Mouse (Mus musculus): ENCODE measurements at regions not wholly inside any gene's neighbourhood (a gene's known extent, or its start where the extent isn't known, plus 50 kb on each side); places are given as distances from the start of the nearest gene placed in this dataset.

GRCm38 (mm10) chr15:67767624-67768023 lies 1266.9 kb upstream of the Lrrc6 start:
- no peak for TF ChIP-seq CTCF (IDR thresholded peaks at IDR 0.05; ENCODE audit: low read depth, low read length)
- TF ChIP-seq POLR2A (IDR thresholded peaks at IDR 0.05; ENCODE audit: insufficient read depth, low read length) = no peak
- no peak for TF ChIP-seq EP300 (IDR thresholded peaks at IDR 0.05; ENCODE audit: insufficient read depth, low read depth, low read length)
- H3K27me3 ChIP-seq (ENCODE audit: control insufficient read depth, insufficient read depth, low read length, poor library complexity, severe bottlenecking) = no peaks in the 10 kb centered on the region
- no peak overlapping the region for H3K9ac ChIP-seq (ENCODE audit: low read depth, poor library complexity, severe bottlenecking)
- no peaks in the 10 kb centered on the region for H3K9me3 ChIP-seq (replicated peaks; ENCODE audit: control insufficient read depth, insufficient read depth, low read length, poor library complexity, severe bottlenecking)
- no peaks in the 10 kb centered on the region for H3K4me1 ChIP-seq (ENCODE audit: control insufficient read depth, insufficient read depth, low read length)
- no peaks in the 10 kb centered on the region for H3K36me3 ChIP-seq (ENCODE audit: control insufficient read depth, insufficient read depth, low read length, poor library complexity, severe bottlenecking)
- H3K4me3 ChIP-seq (ENCODE audit: low read depth, low read length) = no peak overlapping the region
- H3K27ac ChIP-seq (ENCODE audit: insufficient read depth, low read length) = no peak overlapping the region

DNA sequence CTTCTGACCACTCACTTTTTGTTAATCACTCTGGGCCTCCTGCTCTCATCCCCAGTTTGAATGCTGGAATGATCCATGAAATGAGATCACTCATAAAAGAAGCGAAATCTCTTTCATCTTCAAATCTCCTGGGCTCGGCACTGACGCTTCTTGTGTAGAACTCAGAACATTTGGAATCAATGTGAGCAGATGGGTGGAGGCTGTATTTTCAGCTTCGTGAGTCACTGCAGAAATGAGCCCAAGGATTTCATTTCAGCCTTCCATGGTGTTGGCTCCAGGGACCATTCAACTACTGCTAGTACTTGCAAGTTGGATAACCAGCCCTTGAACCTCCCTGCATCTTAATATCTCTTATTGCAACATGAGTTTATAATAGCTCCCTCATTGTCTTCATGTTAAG lies 1258.5 kb upstream of the Lrrc6 start:
- Histone ChIP-seq H3K27me3 (ENCODE audit: control insufficient read depth, insufficient read depth, low read length, poor library complexity, severe bottlenecking) (no peaks in the 10 kb centered on the region), H3K27ac (ENCODE audit: insufficient read depth, low read length) (no peak overlapping the region), H3K36me3 (ENCODE audit: control insufficient read depth, insufficient read depth, low read length, poor library complexity, severe bottlenecking) (no peaks in the 10 kb centered on the region), H3K4me3 (ENCODE audit: low read depth, low read length) (no peak overlapping the region), H3K9me3 (replicated peaks; ENCODE audit: control insufficient read depth, insufficient read depth, low read length, poor library complexity, severe bottlenecking) (no peaks in the 10 kb centered on the region), H3K4me1 (ENCODE audit: control insufficient read depth, insufficient read depth, low read length) (no peaks in the 10 kb centered on the region), H3K9ac (ENCODE audit: low read depth, poor library complexity, severe bottlenecking) (no peak overlapping the region)
- no peak for TF ChIP-seq EP300 (IDR thresholded peaks at IDR 0.05; ENCODE audit: insufficient read depth, low read depth, low read length)

GRCm38 (mm10) chr15:67750582-67750981 lies 1249.9 kb upstream of the Lrrc6 start:
- Histone ChIP-seq H3K36me3 (ENCODE audit: control insufficient read depth, insufficient read depth, low read length, poor library complexity, severe bottlenecking) (no peaks in the 10 kb centered on the region), H3K4me1 (ENCODE audit: control insufficient read depth, insufficient read depth, low read length) (no peaks in the 10 kb centered on the region), H3K9ac (ENCODE audit: low read depth, poor library complexity, severe bottlenecking) (no peak overlapping the region), H3K27ac (ENCODE audit: insufficient read depth, low read length) (no peak overlapping the region), H3K9me3 (replicated peaks; ENCODE audit: control insufficient read depth, insufficient read depth, low read length, poor library complexity, severe bottlenecking) (no peaks in the 10 kb centered on the region), H3K27me3 (ENCODE audit: control insufficient read depth, insufficient read depth, low read length, poor library complexity, severe bottlenecking) (no peaks in the 10 kb centered on the region), H3K4me3 (ENCODE audit: low read depth, low read length) (no peak overlapping the region)
- TF ChIP-seq CTCF (IDR thresholded peaks at IDR 0.05; ENCODE audit: low read depth, low read length) (no peak), EP300 (IDR thresholded peaks at IDR 0.05; ENCODE audit: insufficient read depth, low read depth, low read length) (no peak), POLR2A (IDR thresholded peaks at IDR 0.05; ENCODE audit: insufficient read depth, low read length) (no peak)

DNA sequence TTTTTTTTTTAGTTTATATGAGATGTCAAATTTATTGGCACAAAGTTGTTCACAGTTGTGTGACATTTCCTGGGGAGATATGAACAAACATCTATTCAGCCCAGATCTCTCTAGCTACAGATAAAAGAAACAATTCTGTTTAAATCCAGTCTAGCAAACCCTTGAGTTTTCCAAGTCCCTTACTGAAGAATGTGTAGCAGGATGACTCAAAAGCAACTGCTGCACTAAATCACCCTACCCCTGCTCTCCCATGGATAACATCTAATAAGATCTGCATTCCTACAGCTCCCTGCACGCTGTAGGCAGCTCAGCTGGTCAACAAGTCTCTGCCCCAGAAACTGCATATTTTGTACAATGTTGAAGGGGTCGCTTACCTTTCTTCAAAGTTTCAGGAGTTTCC lies 1242.6 kb upstream of the Lrrc6 start:
- Histone ChIP-seq H3K36me3 (ENCODE audit: control insufficient read depth, insufficient read depth, low read length, poor library complexity, severe bottlenecking) (no peaks in the 10 kb centered on the region), H3K4me3 (ENCODE audit: low read depth, low read length) (no peak overlapping the region), H3K9ac (ENCODE audit: low read depth, poor library complexity, severe bottlenecking) (no peak overlapping the region), H3K4me1 (ENCODE audit: control insufficient read depth, insufficient read depth, low read length) (no peaks in the 10 kb centered on the region), H3K27me3 (ENCODE audit: control insufficient read depth, insufficient read depth, low read length, poor library complexity, severe bottlenecking) (no peaks in the 10 kb centered on the region), H3K9me3 (replicated peaks; ENCODE audit: control insufficient read depth, insufficient read depth, low read length, poor library complexity, severe bottlenecking) (no peaks in the 10 kb centered on the region), H3K27ac (ENCODE audit: insufficient read depth, low read length) (no peak overlapping the region)
- no peak for TF ChIP-seq CTCF (IDR thresholded peaks at IDR 0.05; ENCODE audit: low read depth, low read length)
- no peak for TF ChIP-seq EP300 (IDR thresholded peaks at IDR 0.05; ENCODE audit: insufficient read depth, low read depth, low read length)
- TF ChIP-seq POLR2A (IDR thresholded peaks at IDR 0.05; ENCODE audit: insufficient read depth, low read length) = no peak

DNA sequence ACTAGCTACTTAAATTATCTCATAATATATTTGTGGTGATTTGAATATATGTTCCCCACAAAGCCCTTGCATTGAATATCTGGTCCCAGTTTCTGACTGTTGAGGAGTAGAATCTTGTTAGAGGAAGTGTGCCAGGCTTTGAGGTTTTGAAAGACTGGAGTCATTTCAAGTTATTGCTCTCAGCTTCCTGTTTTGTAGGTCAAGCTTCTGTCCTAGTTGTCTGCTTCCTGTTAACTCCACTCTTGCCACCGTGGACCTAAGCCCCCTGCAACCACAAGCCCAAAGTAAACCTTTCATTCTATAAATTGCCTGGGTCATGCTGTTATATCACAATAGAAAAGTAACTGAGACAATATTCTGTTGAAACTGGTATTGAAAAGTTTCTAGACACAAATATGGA lies 1232.3 kb upstream of the Lrrc6 start:
- Histone ChIP-seq H3K36me3 (ENCODE audit: control insufficient read depth, insufficient read depth, low read length, poor library complexity, severe bottlenecking) (no peaks in the 10 kb centered on the region), H3K4me3 (ENCODE audit: low read depth, low read length) (no peak overlapping the region), H3K27me3 (ENCODE audit: control insufficient read depth, insufficient read depth, low read length, poor library complexity, severe bottlenecking) (no peaks in the 10 kb centered on the region), H3K4me1 (ENCODE audit: control insufficient read depth, insufficient read depth, low read length) (no peaks in the 10 kb centered on the region), H3K9ac (ENCODE audit: low read depth, poor library complexity, severe bottlenecking) (no peak overlapping the region), H3K27ac (ENCODE audit: insufficient read depth, low read length) (no peak overlapping the region), H3K9me3 (replicated peaks; ENCODE audit: control insufficient read depth, insufficient read depth, low read length, poor library complexity, severe bottlenecking) (no peaks in the 10 kb centered on the region)
- TF ChIP-seq CTCF (IDR thresholded peaks at IDR 0.05; ENCODE audit: low read depth, low read length) (no peak), EP300 (IDR thresholded peaks at IDR 0.05; ENCODE audit: insufficient read depth, low read depth, low read length) (no peak), POLR2A (IDR thresholded peaks at IDR 0.05; ENCODE audit: insufficient read depth, low read length) (no peak)

GRCm38 (mm10) chr15:67729492-67729891 lies 1228.8 kb upstream of the Lrrc6 start:
- H3K36me3 ChIP-seq (ENCODE audit: control insufficient read depth, insufficient read depth, low read length, poor library complexity, severe bottlenecking) = no peaks in the 10 kb centered on the region
- H3K4me3 ChIP-seq (ENCODE audit: low read depth, low read length) = no peak overlapping the region
- H3K9me3 ChIP-seq (replicated peaks; ENCODE audit: control insufficient read depth, insufficient read depth, low read length, poor library complexity, severe bottlenecking) = no peaks in the 10 kb centered on the region
- no peaks in the 10 kb centered on the region for H3K27me3 ChIP-seq (ENCODE audit: control insufficient read depth, insufficient read depth, low read length, poor library complexity, severe bottlenecking)
- no peak overlapping the region for H3K27ac ChIP-seq (ENCODE audit: insufficient read depth, low read length)
- H3K9ac ChIP-seq (ENCODE audit: low read depth, poor library complexity, severe bottlenecking) = no peak overlapping the region
- no peaks in the 10 kb centered on the region for H3K4me1 ChIP-seq (ENCODE audit: control insufficient read depth, insufficient read depth, low read length)
- TF ChIP-seq POLR2A (IDR thresholded peaks at IDR 0.05; ENCODE audit: insufficient read depth, low read length) (no peak), CTCF (IDR thresholded peaks at IDR 0.05; ENCODE audit: low read depth, low read length) (no peak), EP300 (IDR thresholded peaks at IDR 0.05; ENCODE audit: insufficient read depth, low read depth, low read length) (no peak)

Measured in ES-Bruce4 (cell line).